Mouse (Mus musculus) intestine, embryonic 14.5 days (tissue): ENCODE measurements at regions not wholly inside any gene's neighbourhood (a gene's known extent, or its start where the extent isn't known, plus 50 kb on each side); places are given as distances from the start of the nearest gene placed in this dataset.

ENCODE experiments used
- ATAC-seq: fragments of 200-750 bp; cut with Nextera tagmentation; replicated peaks from 2 replicates; pipeline ENCODE4 v1.8.0; 2017; ENCODE audit warnings: low read depth, moderate number of reproducible peaks, moderate TSS enrichment, moderate library complexity; ENCODE audit not compliant: low FRiP score, low TSS enrichment
- DNase-seq: peaks from one replicate; pipeline ENCODE4 v3.0.0-alpha.2; 2018; ENCODE audit warnings: low spot score
- H3K27ac ChIP-seq: fragments of 300-500 bp; sonication (generic); 2 replicates; pipeline ENCODE4 v1.5.1; 2014; ENCODE audit warnings: low read depth, mild to moderate bottlenecking, control low read depth
- H3K27me3 ChIP-seq: fragments of 300-500 bp; sonication (generic); replicated peaks from 2 replicates; pipeline ENCODE4 v1.6.1; 2014; ENCODE audit warnings: low read length, control low read depth; ENCODE audit not compliant: control insufficient read depth, insufficient read depth
- H3K36me3 ChIP-seq: fragments of 300-500 bp; sonication (generic); 2 replicates; pipeline ENCODE4 v1.6.1; 2014; ENCODE audit warnings: low read length, control low read depth; ENCODE audit not compliant: control insufficient read depth, insufficient read depth
- H3K4me1 ChIP-seq: fragments of 300-500 bp; sonication (generic); replicated peaks from 2 replicates; pipeline ENCODE4 v1.6.1; 2014; ENCODE audit warnings: low read length, control low read depth, mixed read lengths; ENCODE audit not compliant: control insufficient read depth, insufficient read depth
- H3K4me2 ChIP-seq: fragments of 300-500 bp; sonication (generic); 2 replicates; pipeline ENCODE4 v1.6.1; 2014; ENCODE audit warnings: low read length
- H3K4me3 ChIP-seq: fragments of 300-500 bp; sonication (generic); 2 replicates; pipeline ENCODE4 v1.5.1; 2014; ENCODE audit warnings: low read depth, low read length, control low read depth, mixed read lengths
- H3K9ac ChIP-seq: fragments of 300-500 bp; sonication (generic); 2 replicates; pipeline ENCODE4 v1.6.1; 2014; ENCODE audit warnings: mild to moderate bottlenecking, low read length
- H3K9me3 ChIP-seq: fragments of 300-500 bp; sonication (generic); 2 replicates; pipeline ENCODE4 v1.6.1; 2016; ENCODE audit warnings: low read length, control low read depth; ENCODE audit not compliant: control insufficient read depth
- WGBS: fragments of 180-500 bp; shearing (Covaris S2); extraction: QIAGEN DNeasy Blood & Tissue Kit; methylation state at CpG from one replicate; pipeline ENCODE4 v1.1.7; 2014; 5-methylcytosine and 5-hydroxymethylcytosine counted together

DNA sequence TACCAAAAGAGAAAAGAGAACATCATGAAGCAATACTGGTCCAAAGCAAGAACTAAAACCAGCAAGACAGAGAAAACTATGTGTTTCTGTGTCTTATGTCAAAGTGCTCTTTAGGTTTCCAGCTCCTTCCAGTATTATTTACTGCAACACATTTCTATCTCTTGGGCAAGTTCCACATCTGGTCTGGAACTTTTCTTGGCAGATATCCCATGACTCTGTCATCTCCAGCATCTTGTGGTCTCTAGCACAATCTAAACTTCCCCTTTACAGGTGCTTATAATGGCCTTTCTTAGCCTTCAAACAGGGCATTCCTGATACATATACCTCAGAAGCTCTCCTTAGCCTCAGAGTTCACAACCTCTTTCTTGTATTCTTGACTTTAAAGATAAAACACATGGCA, 568.9 kb downstream of the Nup35 start:
- Histone ChIP-seq H3K9ac (no peak overlapping the region), H3K27me3 (no peaks in the 10 kb centered on the region), H3K4me2 (no peak overlapping the region), H3K4me3 (no peak overlapping the region), H3K9me3 (no peaks in the 10 kb centered on the region), H3K4me1 (no peaks in the 10 kb centered on the region), H3K27ac (no peak overlapping the region), H3K36me3 (no peaks in the 10 kb centered on the region)
- no peak for DNase-seq
- ATAC-seq: no peak

DNA sequence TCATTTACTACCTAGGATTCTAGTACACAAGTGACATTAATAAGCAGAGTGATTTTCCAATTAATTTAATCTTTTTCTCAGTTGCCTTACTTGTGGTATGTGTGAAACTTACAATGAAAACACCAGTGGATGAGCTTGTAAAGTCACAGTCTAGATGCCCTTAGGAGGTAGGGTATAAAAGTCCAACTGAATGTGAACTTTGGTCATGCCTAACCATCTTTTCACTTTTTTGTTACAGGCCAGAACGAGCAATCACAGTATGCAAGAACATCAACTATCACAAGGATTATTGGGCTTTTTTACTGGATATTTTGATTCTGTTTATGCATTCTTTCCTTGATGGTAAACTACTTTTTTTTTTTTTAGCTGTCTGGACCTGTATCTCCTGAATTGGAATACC, 573.8 kb downstream of the Nup35 start:
- ATAC-seq: no peak
- Histone ChIP-seq H3K4me2 (no peak overlapping the region), H3K4me3 (no peak overlapping the region), H3K4me1 (no peaks in the 10 kb centered on the region), H3K27ac (no peak overlapping the region), H3K9ac (no peak overlapping the region), H3K36me3 (no peaks in the 10 kb centered on the region), H3K27me3 (no peaks in the 10 kb centered on the region), H3K9me3 (no peaks in the 10 kb centered on the region)
- WGBS: 85% methylated on average over 1 of the region's 1 CpGs
- DNase-seq: no peak

DNA sequence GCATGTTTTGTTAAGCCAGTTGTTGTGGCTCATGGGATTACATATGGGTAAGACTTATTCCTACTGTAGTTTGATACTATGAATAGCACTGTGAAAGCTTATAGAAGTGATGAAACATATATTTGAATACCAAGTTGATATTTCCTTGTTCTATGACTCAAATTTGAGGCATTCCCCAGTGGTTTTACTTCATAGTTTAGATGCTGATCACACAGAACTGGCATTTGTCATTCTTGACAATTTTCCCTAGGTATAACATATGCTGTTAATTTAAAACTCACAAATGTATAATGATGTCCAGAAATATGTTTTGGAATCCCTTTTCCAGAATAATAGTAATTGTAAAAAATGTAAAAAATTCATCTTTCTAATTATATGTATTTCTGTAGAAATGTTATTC, 583.5 kb downstream of the Nup35 start:
- ATAC-seq (no peak), DNase-seq (no peak)
- no peaks in the 10 kb centered on the region for H3K9me3 ChIP-seq
- no peaks in the 10 kb centered on the region for H3K27me3 ChIP-seq
- H3K9ac ChIP-seq: no peak overlapping the region
- H3K4me3 ChIP-seq: no peak overlapping the region
- H3K27ac ChIP-seq: no peak overlapping the region
- no peak overlapping the region for H3K4me2 ChIP-seq
- H3K36me3 ChIP-seq: no peaks in the 10 kb centered on the region
- H3K4me1 ChIP-seq: no peaks in the 10 kb centered on the region
